28 mouse cellular contexts compared by ENCODE assay signal in the genomic region with DNA sequence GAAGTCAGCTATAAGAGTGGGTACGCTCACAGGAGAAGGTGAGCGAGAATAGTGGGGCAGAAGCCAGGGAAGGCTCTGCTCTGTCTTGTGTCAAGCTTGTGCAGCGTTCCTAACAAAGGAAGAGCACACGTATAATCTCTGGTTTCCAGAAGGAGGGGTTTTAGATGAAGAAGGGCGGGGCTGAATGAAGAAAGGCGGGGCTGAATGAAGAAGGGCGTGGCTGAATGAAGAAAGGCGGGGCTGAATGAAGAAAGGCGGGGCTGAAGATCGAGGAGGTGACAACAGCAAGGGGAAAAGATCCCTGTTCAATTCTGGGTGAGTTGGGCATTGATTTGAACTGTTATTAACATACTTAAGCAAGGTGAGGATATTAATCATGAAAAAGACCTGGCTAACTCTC. TPM values are rescaled to one million over a fixed set of nuclear protein-coding genes. Genes with fewer than 3 reads are reported as not detected.
A peak's percentile ranks its signal among the peaks of the same experiment; 100 is the strongest.
DNase-seq lines count a peak whose midpoint lies in the region; ATAC-seq and TF ChIP-seq lines count a peak whose summit lies in the region.
"Had no signal": no experiment of that assay in that cellular context is flagged by ENCODE, and none has a peak within 500 bp of the region (broad histone marks: within the 10 kb centered on the region; RNA-seq: fewer than 3 reads in every experiment).

No protein-coding gene starts in this region.

- no peaks in the 10 kb centered on the region for H3K27me3 ChIP-seq in midbrain, embryonic 11.5 days (ENCODE audit: control insufficient read depth, insufficient read depth, low read length)
- no peaks in the 10 kb centered on the region for H3K27me3 ChIP-seq in midbrain, embryonic 14.5 days (ENCODE audit: control insufficient read depth, insufficient read depth, low read length)
- H3K27me3 ChIP-seq in embryonic facial prominence, embryonic 10.5 days (replicated peaks; ENCODE audit: low read depth, poor library complexity, severe bottlenecking), result no peaks in the 10 kb centered on the region
- H3K27me3 ChIP-seq: heart, embryonic 12.5 days; heart, embryonic 15.5 days had no signal

- WGBS in midbrain, embryonic 11.5 days, result 73% methylated on average over 10 of the region's 10 CpGs
- 67% methylated on average over 10 of the region's 10 CpGs for WGBS in midbrain, embryonic 14.5 days
- 68% methylated on average over 10 of the region's 10 CpGs for WGBS in embryonic facial prominence, embryonic 10.5 days

- no peak overlapping the region for H3K4me3 ChIP-seq in midbrain, embryonic 11.5 days (ENCODE audit: low read depth, low read length)
- no peak overlapping the region for H3K4me3 ChIP-seq in midbrain, embryonic 14.5 days (replicated peaks; ENCODE audit: low read depth, low read length)
- H3K4me3 ChIP-seq in ES-E14 (ENCODE audit: insufficient read depth in 1 of 2, low read depth in 1 of 2, low read length in 2 of 2, poor library complexity in 1 of 2, severe bottlenecking in 1 of 2), result peak overlapping the region; percentile 3 to 29; a peak in 2 of 4 replicates
- H3K4me3 ChIP-seq in embryonic facial prominence, embryonic 10.5 days, result no peak overlapping the region
- H3K4me3 ChIP-seq: gastrocnemius, adult 2 months; heart, embryonic 12.5 days; heart, embryonic 15.5 days had no signal

- no peak overlapping the region for H3K9ac ChIP-seq in midbrain, embryonic 11.5 days (ENCODE audit: low read length)
- H3K9ac ChIP-seq in midbrain, embryonic 14.5 days (replicated peaks; ENCODE audit: low read length), result no peak overlapping the region
- H3K9ac ChIP-seq in ES-E14 (ENCODE audit: insufficient read depth, low read depth, low read length, poor library complexity, severe bottlenecking), result no peak overlapping the region
- H3K9ac ChIP-seq: forebrain, postnatal 0 days; heart, embryonic 12.5 days; heart, embryonic 15.5 days; hindbrain, embryonic 14.5 days had no signal

- DNase-seq in midbrain, embryonic 11.5 days (ENCODE audit: low spot score, missing footprints), result peak; percentile 35
- DNase-seq in midbrain, embryonic 14.5 days, result no peak
- DNase-seq in ES-E14 (ENCODE audit: low read depth, low spot score) (peak; percentile 79), ZHBTc4 (ENCODE audit: low read depth, low spot score) (peak; percentile 84)
- no peak for DNase-seq in layer of hippocampus, adult 9-11 months
- no peak for DNase-seq in embryonic facial prominence, embryonic 10.5 days (ENCODE audit: low spot score)
- DNase-seq in lung, postnatal 4 days, result no peak
- DNase-seq: adrenal gland, adult 2 months; adrenal gland, postnatal 14 days; cerebellum, adult 11-12 months; cerebellum, adult 8-10 months; cerebellum, postnatal 10 days; cerebellum, postnatal 36 days; embryo, embryonic 11 days; forebrain, postnatal 0 days; gastrocnemius, adult 2 months; gastrocnemius, postnatal 14 days; heart, adult 18-20 months; heart, postnatal 10 days; heart, postnatal 4 days had no signal

- no peaks in the 10 kb centered on the region for H3K36me3 ChIP-seq in midbrain, embryonic 11.5 days (ENCODE audit: control insufficient read depth, insufficient read depth, low read length)
- no peaks in the 10 kb centered on the region for H3K36me3 ChIP-seq in midbrain, embryonic 14.5 days (ENCODE audit: control insufficient read depth, insufficient read depth, low read length)
- no peaks in the 10 kb centered on the region for H3K36me3 ChIP-seq in ES-E14 (ENCODE audit: control insufficient read depth, insufficient read depth, low read length, poor library complexity, severe bottlenecking)
- H3K36me3 ChIP-seq in embryonic facial prominence, embryonic 10.5 days (replicated peaks), result peaks cover 19% of the 10 kb centered on the region

- H3K4me2 ChIP-seq in midbrain, embryonic 11.5 days, result no peak overlapping the region
- H3K4me2 ChIP-seq in midbrain, embryonic 14.5 days (ENCODE audit: low read length), result no peak overlapping the region
- H3K4me2 ChIP-seq: heart, embryonic 12.5 days; heart, embryonic 15.5 days; hindbrain, embryonic 14.5 days had no signal

- no peak overlapping the region for H3K27ac ChIP-seq in midbrain, embryonic 11.5 days (ENCODE audit: low read depth, low read length)
- H3K27ac ChIP-seq in midbrain, embryonic 14.5 days (replicated peaks; ENCODE audit: low read depth, low read length), result no peak overlapping the region
- no peak overlapping the region for H3K27ac ChIP-seq in ES-E14 (ENCODE audit: insufficient read depth, low read depth, low read length, poor library complexity, severe bottlenecking)
- no peak overlapping the region for H3K27ac ChIP-seq in embryonic facial prominence, embryonic 10.5 days (replicated peaks)
- H3K27ac ChIP-seq: gastrocnemius, adult 2 months; heart, embryonic 15.5 days; hindbrain, embryonic 14.5 days; hindbrain, postnatal 0 days had no signal

- no peaks in the 10 kb centered on the region; the same call in 1 of the 2 replicates for H3K9me3 ChIP-seq in midbrain, embryonic 11.5 days (ENCODE audit: control insufficient read depth, low read length)
- no peaks in the 10 kb centered on the region for H3K9me3 ChIP-seq in midbrain, embryonic 14.5 days (ENCODE audit: control insufficient read depth, low read length)
- H3K9me3 ChIP-seq in ES-E14 (ENCODE audit: control insufficient read depth, insufficient read depth, low read depth, low read length), result no peaks in the 10 kb centered on the region
- peaks cover 6% of the 10 kb centered on the region; the same call in 1 of the 2 replicates for H3K9me3 ChIP-seq in embryonic facial prominence, embryonic 10.5 days
- H3K9me3 ChIP-seq: heart, embryonic 15.5 days had no signal

- in situ Hi-C loops in ES-E14 (cut with MboI; ENCODE audit: low sequenced_read_pairs in 2 of 2, unreplicated experiment in 2 of 2), result no loop called here

- no peak for ATAC-seq in midbrain, embryonic 11.5 days (ENCODE audit: low FRiP score)
- ATAC-seq in midbrain, embryonic 14.5 days (ENCODE audit: low FRiP score, low TSS enrichment), result no peak
- ATAC-seq: CD4-positive, CD25-positive, alpha-beta regulatory T cell, adult 4 months; forebrain, embryonic 14.5 days; forebrain, postnatal 0 days; hindbrain, postnatal 0 days; inflammation-experienced regulatory T-cells, adult 6 months; intestine, embryonic 16.5 days had no signal

- no peaks in the 10 kb centered on the region for H3K4me1 ChIP-seq in midbrain, embryonic 11.5 days (ENCODE audit: control insufficient read depth, insufficient read depth, low read length)
- no peaks in the 10 kb centered on the region for H3K4me1 ChIP-seq in midbrain, embryonic 14.5 days (ENCODE audit: control insufficient read depth, insufficient read depth, low read length)
- peaks cover 0 to 4% of the 10 kb centered on the region in 2 experiments; a peak in 1 of 4 replicates for H3K4me1 ChIP-seq in ES-E14 (ENCODE audit: control insufficient read depth in 2 of 2, insufficient read depth in 2 of 2, low read length in 2 of 2, poor library complexity in 1 of 2)
- peaks cover 5% of the 10 kb centered on the region for H3K4me1 ChIP-seq in embryonic facial prominence, embryonic 10.5 days

TF ChIP-seq in ES-E14, 5 proteins besides CTCF, POLR2A, EP300 and RAD21:
- TF ChIP-seq CHD2 (IDR thresholded peaks at IDR 0.05; ENCODE audit: low read depth, low read length), result no peak
- no peak for TF ChIP-seq MAFK (IDR thresholded peaks at IDR 0.05; ENCODE audit: insufficient read depth, low read depth, low read length)
- no peak for TF ChIP-seq HCFC1 (IDR thresholded peaks at IDR 0.05; ENCODE audit: borderline replicate concordance, insufficient read depth, low read length)
- no peak for TF ChIP-seq ZNF384 (IDR thresholded peaks at IDR 0.05; ENCODE audit: low read depth, low read length)
- no peak for TF ChIP-seq ZC3H11A (IDR thresholded peaks at IDR 0.05; ENCODE audit: borderline replicate concordance, low read depth, low read length)
TF ChIP-seq in ES-E14: peak in this region for 0.

RNA-seq across cellular contexts. Expression of gene Ric1, which starts 6.1 kb away (rescaled TPM):
- polyA plus RNA-seq in midbrain, embryonic 11.5 days (2014; fragmentation: Nextera tagmentation; extraction: Ambion mirVana), result 10.8 and 11.8 TPM in 2 replicates
- polyA plus RNA-seq in midbrain, embryonic 14.5 days (2014; fragmentation: Nextera tagmentation; extraction: Ambion mirVana), result 17.7 and 18.6 TPM in 2 replicates
- total RNA-seq in ES-E14 (2012; rRNA removed), result 30.7 and 37.4 TPM in 2 replicates
- polyA plus RNA-seq in embryonic facial prominence, embryonic 10.5 days (2016; fragmentation: Nextera tagmentation; extraction: Ambion mirVana), result 17.1 and 20.0 TPM in 2 replicates

Comparison
In these comparisons a context has a peak if more than half of its experiments do, and no peak if none do; other contexts are left out.
1. DNase-seq: peak in midbrain, embryonic 11.5 days (single experiment), ES-E14 (single experiment) and ZHBTc4 (single experiment); none in midbrain, embryonic 14.5 days (single experiment), layer of hippocampus, adult 9-11 months (single experiment), embryonic facial prominence, embryonic 10.5 days (single experiment) and lung, postnatal 4 days (0 of 2).
2. H3K4me3 ChIP-seq: peak in ES-E14 (2 of 2); none in midbrain, embryonic 11.5 days (single experiment), midbrain, embryonic 14.5 days (single experiment) and embryonic facial prominence, embryonic 10.5 days (single experiment).